Mouse (Mus musculus) MEL (cell line): Measurements from ENCODE around the gene Pdzd3. TPM values are rescaled to one million over a fixed set of nuclear protein-coding genes. Genes with fewer than 3 reads are reported as not detected.

Experiments
- DNase-seq: peaks from one replicate; pipeline ENCODE4 v3.0.0; 2011; ENCODE audit warnings: low read depth, low spot score
- H3K27ac ChIP-seq: 2 replicates; pipeline ENCODE4 v1.5.1; 2012; ENCODE audit warnings: low read depth, mild to moderate bottlenecking, control low read depth, low read length, moderate library complexity; ENCODE audit not compliant: control insufficient read depth
- H3K27me3 ChIP-seq, 2 experiments: fragments of 150-350 bp in 1 of 2; sonication (generic) in 1 of 2; 2 replicates each; pipeline ENCODE4 v1.6.1; 2012; ENCODE audit warnings: low read length in 2 of 2, mild to moderate bottlenecking in 2 of 2, improper control_type of control experiment in 1 of 2, moderate library complexity in 1 of 2; ENCODE audit not compliant: insufficient read depth in 2 of 2, control insufficient read depth in 1 of 2
- H3K36me3 ChIP-seq, 2 experiments: 2 replicates each; pipeline ENCODE4 v1.6.1; 2012 to 2014; ENCODE audit warnings: low read length in 2 of 2, improper control_type of control experiment in 1 of 2, inconsistent platforms in 1 of 2, mild to moderate bottlenecking in 1 of 2; ENCODE audit not compliant: insufficient read depth in 2 of 2, control insufficient read depth in 1 of 2
- H3K4me1 ChIP-seq, 2 experiments: fragments of 150-350 bp in 1 of 2; sonication (generic) in 1 of 2; 2 replicates each; pipeline ENCODE4 v1.6.1; 2012; ENCODE audit warnings: low read length in 2 of 2, improper control_type of control experiment in 1 of 2, mild to moderate bottlenecking in 1 of 2; ENCODE audit not compliant: insufficient read depth in 2 of 2, control insufficient read depth in 1 of 2
- H3K4me3 ChIP-seq, 2 experiments: fragments of 150-350 bp in 1 of 2; sonication (generic) in 1 of 2; 2 replicates each; pipeline ENCODE4 v1.5.1; 2012; ENCODE audit warnings: low read depth in 2 of 2, low read length in 2 of 2, mild to moderate bottlenecking in 2 of 2, moderate library complexity in 2 of 2, control low read depth in 1 of 2, improper control_type of control experiment in 1 of 2; ENCODE audit not compliant: control insufficient read depth in 1 of 2, insufficient read depth in 1 of 2
- H3K79me2 ChIP-seq: 2 replicates; pipeline ENCODE4 v1.6.1; 2012; ENCODE audit warnings: mild to moderate bottlenecking, low read length, moderate library complexity; ENCODE audit not compliant: control insufficient read depth, poor library complexity, insufficient read depth
- H3K9ac ChIP-seq: 2 replicates; pipeline ENCODE4 v1.6.1; 2012; ENCODE audit warnings: low read depth, mild to moderate bottlenecking, control low read depth, low read length, moderate library complexity; ENCODE audit not compliant: control insufficient read depth, poor library complexity, severe bottlenecking
- H3K9me3 ChIP-seq: fragments of 150-350 bp; sonication (generic); replicated peaks from 2 replicates; pipeline ENCODE4 v1.6.1; 2012; ENCODE audit warnings: mild to moderate bottlenecking, low read length, improper control_type of control experiment, moderate library complexity; ENCODE audit not compliant: insufficient read depth
- BHLHE40 ChIP-seq: IDR thresholded peaks from 2 replicates; pipeline ENCODE4 v1.6.1; 2012; ENCODE audit warnings: low read depth, mild to moderate bottlenecking, inconsistent platforms, low read length, improper control_type of control experiment, borderline replicate concordance
- CHD1 ChIP-seq: IDR thresholded peaks from 2 replicates; pipeline ENCODE4 v1.6.1; 2012; ENCODE audit warnings: low read depth, mild to moderate bottlenecking, inconsistent platforms, low read length, improper control_type of control experiment
- CHD2 ChIP-seq: IDR thresholded peaks from 2 replicates; pipeline ENCODE4 v1.6.1; 2011; ENCODE audit warnings: low read length, improper control_type of control experiment
- E2F4 ChIP-seq: IDR thresholded peaks from 2 replicates; pipeline ENCODE4 v1.6.1; 2011; ENCODE audit warnings: low read depth, low read length, improper control_type of control experiment, borderline replicate concordance
- EP300 ChIP-seq, 2 experiments: IDR thresholded peaks; 2 replicates each; pipeline ENCODE4 v1.6.1; 2011; ENCODE audit warnings: improper control_type of control experiment in 2 of 2, low read length in 2 of 2, low read depth in 1 of 2, mild to moderate bottlenecking in 1 of 2
- ETS1 ChIP-seq: IDR thresholded peaks from 2 replicates; pipeline ENCODE4 v1.6.1; 2012; ENCODE audit warnings: low read depth, mild to moderate bottlenecking, inconsistent platforms, low read length, improper control_type of control experiment, moderate library complexity
- GABPA ChIP-seq: IDR thresholded peaks from 2 replicates; pipeline ENCODE4 v1.6.1; 2012; ENCODE audit warnings: low read depth, mild to moderate bottlenecking, inconsistent platforms, low read length, improper control_type of control experiment, moderate library complexity
- GATA1 ChIP-seq: IDR thresholded peaks from 2 replicates; pipeline ENCODE4 v1.6.1; 2011; ENCODE audit warnings: low read depth, low read length, improper control_type of control experiment
- JUND ChIP-seq: IDR thresholded peaks from 2 replicates; pipeline ENCODE4 v1.6.1; 2011; ENCODE audit warnings: low read depth, mild to moderate bottlenecking, improper control_type of control experiment, low read length
- KAT2A ChIP-seq: conservative IDR thresholded peaks from 2 replicates; pipeline ENCODE4 v1.6.1; 2012; ENCODE audit warnings: low read depth, low read length, improper control_type of control experiment, inconsistent platforms
- MAFK ChIP-seq: IDR thresholded peaks from 2 replicates; pipeline ENCODE4 v1.6.1; 2011; ENCODE audit warnings: low read depth, mild to moderate bottlenecking, low read length, improper control_type of control experiment, borderline replicate concordance
- MAX ChIP-seq: IDR thresholded peaks from 2 replicates; pipeline ENCODE4 v1.6.1; 2011; ENCODE audit warnings: low read length, improper control_type of control experiment
- MAZ ChIP-seq: IDR thresholded peaks from 2 replicates; pipeline ENCODE4 v1.6.1; 2012; ENCODE audit warnings: low read depth, mild to moderate bottlenecking, inconsistent platforms, low read length, improper control_type of control experiment
- MEF2A ChIP-seq: IDR thresholded peaks from 2 replicates; pipeline ENCODE4 v1.6.1; 2014; ENCODE audit warnings: low read depth, mild to moderate bottlenecking, inconsistent platforms, low read length, improper control_type of control experiment; ENCODE audit not compliant: poor library complexity, insufficient replicate concordance, severe bottlenecking; ENCODE audit errors: extremely low read depth
- MXI1 ChIP-seq: IDR thresholded peaks from 2 replicates; pipeline ENCODE4 v1.6.1; 2011; ENCODE audit warnings: mild to moderate bottlenecking, low read depth, low read length, improper control_type of control experiment
- MYB ChIP-seq: IDR thresholded peaks from 2 replicates; pipeline ENCODE4 v1.6.1; 2011; ENCODE audit warnings: mild to moderate bottlenecking, low read depth, low read length, improper control_type of control experiment
- MYC ChIP-seq: IDR thresholded peaks from 2 replicates; pipeline ENCODE4 v1.6.1; 2011; ENCODE audit warnings: low read depth, mild to moderate bottlenecking, low read length, improper control_type of control experiment, moderate library complexity
- NELFE ChIP-seq: IDR thresholded peaks from 2 replicates; pipeline ENCODE4 v1.6.1; 2011; ENCODE audit warnings: low read depth, low read length, improper control_type of control experiment
- NRF1 ChIP-seq: IDR thresholded peaks from 2 replicates; pipeline ENCODE4 v1.6.1; 2014; ENCODE audit warnings: low read depth, mild to moderate bottlenecking, inconsistent platforms, low read length, improper control_type of control experiment, moderate library complexity; ENCODE audit not compliant: poor library complexity, insufficient read depth, severe bottlenecking
- POLR2A ChIP-seq, 2 experiments: IDR thresholded peaks; 2 replicates each; pipeline ENCODE4 v1.6.1; 2011 to 2012; ENCODE audit warnings: low read length in 2 of 2, mild to moderate bottlenecking in 2 of 2, control low read depth in 1 of 2, improper control_type of control experiment in 1 of 2, low read depth in 1 of 2, moderate library complexity in 1 of 2; ENCODE audit not compliant: control insufficient read depth in 1 of 2, insufficient read depth in 1 of 2, poor library complexity in 1 of 2
- POLR2AphosphoS5 ChIP-seq: IDR thresholded peaks from 2 replicates; pipeline ENCODE4 v1.6.1; 2012; ENCODE audit warnings: low read depth, borderline replicate concordance, mild to moderate bottlenecking, inconsistent platforms, low read length, moderate library complexity, mixed read lengths
- RAD21 ChIP-seq: IDR thresholded peaks from 2 replicates; pipeline ENCODE4 v1.6.1; 2011; ENCODE audit warnings: mild to moderate bottlenecking, low read depth, low read length, improper control_type of control experiment
- RCOR1 ChIP-seq: IDR thresholded peaks from 2 replicates; pipeline ENCODE4 v1.6.1; 2012; ENCODE audit warnings: low read depth, mild to moderate bottlenecking, inconsistent platforms, low read length, improper control_type of control experiment
- SIN3A ChIP-seq: IDR thresholded peaks from 2 replicates; pipeline ENCODE4 v1.6.1; 2012; ENCODE audit warnings: low read length, improper control_type of control experiment, inconsistent platforms
- SMC3 ChIP-seq: IDR thresholded peaks from 2 replicates; pipeline ENCODE4 v1.6.1; 2011; ENCODE audit warnings: low read depth, low read length, improper control_type of control experiment
- TAL1 ChIP-seq: IDR thresholded peaks from 2 replicates; pipeline ENCODE4 v1.6.1; 2012; ENCODE audit warnings: mild to moderate bottlenecking, inconsistent platforms, low read length, moderate library complexity, mixed read lengths
- TBP ChIP-seq: IDR thresholded peaks from 2 replicates; pipeline ENCODE4 v1.8.0; 2011; ENCODE audit warnings: low read depth, low read length, improper control_type of control experiment
- TCF12 ChIP-seq: IDR thresholded peaks from 2 replicates; pipeline ENCODE4 v1.6.1; 2014; ENCODE audit warnings: low read depth, mild to moderate bottlenecking, inconsistent platforms, low read length, improper control_type of control experiment, moderate library complexity
- UBTF ChIP-seq: IDR thresholded peaks from 2 replicates; pipeline ENCODE4 v1.6.1; 2012; ENCODE audit warnings: low read depth, mild to moderate bottlenecking, inconsistent platforms, low read length, improper control_type of control experiment, moderate library complexity, borderline replicate concordance; ENCODE audit not compliant: insufficient read depth
- USF1 ChIP-seq: IDR thresholded peaks from 2 replicates; pipeline ENCODE4 v1.6.1; 2014; ENCODE audit warnings: low read depth, mild to moderate bottlenecking, inconsistent platforms, low read length, improper control_type of control experiment, moderate library complexity
- USF2 ChIP-seq, 2 experiments: IDR thresholded peaks; 2 replicates each; pipeline ENCODE4 v1.6.1; 2011 to 2012; ENCODE audit warnings: improper control_type of control experiment in 2 of 2, low read length in 2 of 2, borderline replicate concordance in 1 of 2, inconsistent platforms in 1 of 2, low read depth in 1 of 2, mild to moderate bottlenecking in 1 of 2; ENCODE audit not compliant: insufficient read depth in 1 of 2
- ZC3H11A ChIP-seq: IDR thresholded peaks from 2 replicates; pipeline ENCODE4 v1.6.1; 2012; ENCODE audit warnings: low read depth, mild to moderate bottlenecking, inconsistent platforms, low read length, improper control_type of control experiment
- ZKSCAN1 ChIP-seq: IDR thresholded peaks from 2 replicates; pipeline ENCODE4 v1.6.1; 2012; ENCODE audit warnings: low read depth, mild to moderate bottlenecking, inconsistent platforms, low read length, improper control_type of control experiment, moderate library complexity
- ZMIZ1 ChIP-seq: IDR thresholded peaks from 2 replicates; pipeline ENCODE4 v1.6.1; 2012; ENCODE audit warnings: low read depth, mild to moderate bottlenecking, inconsistent platforms, low read length, improper control_type of control experiment, moderate library complexity
- ZNF384 ChIP-seq: IDR thresholded peaks from 2 replicates; pipeline ENCODE4 v1.6.1; 2012; ENCODE audit warnings: low read depth, mild to moderate bottlenecking, inconsistent platforms, low read length, improper control_type of control experiment
- polyA plus RNA-seq, 2 experiments: library from polyadenylated mRNA; stranded (reverse) in 1 of 2; unstranded in 1 of 2; fragments of >175 nt in 1 of 2; fragments of >200 nt in 1 of 2; gene quantifications; 2 replicates each; pipeline versions ENCODE4 v1.2.1 to v1.2.4; 2012; ENCODE audit warnings: low replicate concordance in 2 of 2, low read depth in 1 of 2; ENCODE audit not compliant: insufficient read length in 2 of 2, insufficient read depth in 1 of 2, missing spikeins in 1 of 2
- total RNA-seq: library from RNA; depleted of rRNA; stranded (reverse); fragments of 300-350 nt; gene quantifications from 2 replicates; pipeline ENCODE4 v1.2.3, GENCODE M21; 2012

Gene Pdzd3
- total and polyA plus RNA-seq, 3 experiments = 0.06 TPM; not detected in 2

- Histone ChIP-seq H3K9ac (peak within 1 kb of the TSS; percentile 64), H3K4me3 (peak within 1 kb of the TSS; percentile 70), H3K4me1 (peaks cover 8 to 22% of the 10 kb centered on the region in 2 experiments), H3K27me3 (no peaks in the 10 kb centered on the region), H3K36me3 (peaks cover 4 to 11% of the 10 kb centered on the region in 2 experiments), H3K27ac (peak within 1 kb of the TSS; percentile 95), H3K79me2 (peaks cover 8% of the 10 kb centered on the region; the same call in 1 of the 2 replicates), H3K9me3 (no peaks in the 10 kb centered on the region)
- DNase-seq = peak; percentile 92
- TF ChIP-seq POLR2AphosphoS5 (no peak), POLR2A (IDR thresholded peaks at IDR 0.05; ENCODE audit: control insufficient read depth in 1 of 2, insufficient read depth in 1 of 2, low read depth in 1 of 2, low read length in 2 of 2, poor library complexity in 1 of 2) (peak; percentile 51 to 59; a peak in 2 of 4 replicates), MEF2A (no peak), RAD21 (no peak), GATA1 (peak; percentile 94), KAT2A (no peak; the same call in 1 of the 2 replicates), E2F4 (no peak), USF2 (IDR thresholded peaks at IDR 0.05; ENCODE audit: borderline replicate concordance in 1 of 2, insufficient read depth in 1 of 2, low read depth in 1 of 2, low read length in 2 of 2) (no peak), MYB (no peak), ZC3H11A (no peak), SIN3A (peak; percentile 71; the same call in 1 of the 2 replicates), SMC3 (no peak), MAX (no peak), NELFE (peak; percentile 29; the same call in 1 of the 2 replicates), ZNF384 (no peak), MXI1 (no peak; the same call in none of the 2 replicates), ZKSCAN1 (no peak), EP300 (IDR thresholded peaks at IDR 0.05; ENCODE audit: low read depth in 1 of 2, low read length in 2 of 2) (peak; percentile 84 to 88), TBP (peak; percentile 56; the same call in 1 of the 2 replicates), MYC (no peak), RCOR1 (peak; percentile 45; the same call in 1 of the 2 replicates), JUND (no peak), ETS1 (peak; percentile 77), BHLHE40 (no peak; the same call in 1 of the 2 replicates), NRF1 (no peak), CHD1 (no peak), ZMIZ1 (no peak; the same call in 1 of the 2 replicates), GABPA (no peak), TAL1 (peak; percentile 90), USF1 (no peak), UBTF (no peak), MAZ (peak; percentile 71), TCF12 (peak; percentile 93), CHD2 (peak; percentile 54; the same call in 1 of the 2 replicates), MAFK (0 out of 2 replicates have a peak, but pooled peaks have one; percentile 12)
Observed at GRCm38 (mm10) chr9:44288076-44288958, 37.0 kb upstream of the Pdzd3 start, which contains the start of gene Abcg4. Gene Abcg4, minus strand, starts transcription at chr9:44288615.
